Mouse (Mus musculus) forebrain, embryonic 12.5 days (tissue): ENCODE measurements around the gene Gvin1. TPM values are rescaled to one million over a fixed set of nuclear protein-coding genes. Genes with fewer than 3 reads are reported as not detected.
"Not testable (repeated sequence)": the region's sequence is repeated elsewhere in the genome, so short reads cannot be mapped to it uniquely, and the experiment has no call there.

Experiments used
- ATAC-seq: fragments of 200-750 bp; cut with Nextera tagmentation; 2 replicates; pipeline ENCODE4 v1.8.0; 2017; ENCODE audit warnings: moderate TSS enrichment; ENCODE audit not compliant: low FRiP score
- H3K27ac ChIP-seq: fragments of 300-500 bp; sonication (generic); 2 replicates; pipeline ENCODE4 v1.5.1; 2016; ENCODE audit warnings: mild to moderate bottlenecking
- H3K27me3 ChIP-seq: fragments of 300-500 bp; sonication (generic); 2 replicates; pipeline ENCODE4 v1.6.1; 2016; ENCODE audit warnings: mild to moderate bottlenecking
- H3K36me3 ChIP-seq: fragments of 300-500 bp; sonication (generic); replicated peaks from 2 replicates; pipeline ENCODE4 v1.6.1; 2016; ENCODE audit warnings: mild to moderate bottlenecking
- H3K4me1 ChIP-seq: fragments of 300-500 bp; sonication (generic); 2 replicates; pipeline ENCODE4 v1.6.1; 2016
- H3K4me2 ChIP-seq: fragments of 300-500 bp; sonication (generic); 2 replicates; pipeline ENCODE4 v1.6.1; 2016; ENCODE audit warnings: mild to moderate bottlenecking, moderate library complexity
- H3K4me3 ChIP-seq: fragments of 300-500 bp; sonication (generic); replicated peaks from 2 replicates; pipeline ENCODE4 v1.5.1; 2016; ENCODE audit warnings: mild to moderate bottlenecking
- H3K9ac ChIP-seq: fragments of 300-500 bp; sonication (generic); 2 replicates; pipeline ENCODE4 v1.6.1; 2016; ENCODE audit warnings: mild to moderate bottlenecking
- H3K9me3 ChIP-seq: fragments of 300-500 bp; sonication (generic); 2 replicates; pipeline ENCODE4 v1.6.1; 2016
- WGBS: fragments of 180-500 bp; shearing (Covaris S2); methylation state at CpG from one replicate; pipeline ENCODE4 v1.1.7; 2016; 5-methylcytosine and 5-hydroxymethylcytosine counted together
- polyA plus RNA-seq: library from polyadenylated mRNA; unstranded; fragments of >200 nt; fragmentation: Nextera tagmentation; extraction: Ambion mirVana; gene quantifications from 2 replicates; pipeline ENCODE4 v1.2.1, GENCODE M21; 2016

Gene Gvin1
- polyA plus RNA-seq, 1 experiment from 2014 or later: 0.23 TPM

DNA sequence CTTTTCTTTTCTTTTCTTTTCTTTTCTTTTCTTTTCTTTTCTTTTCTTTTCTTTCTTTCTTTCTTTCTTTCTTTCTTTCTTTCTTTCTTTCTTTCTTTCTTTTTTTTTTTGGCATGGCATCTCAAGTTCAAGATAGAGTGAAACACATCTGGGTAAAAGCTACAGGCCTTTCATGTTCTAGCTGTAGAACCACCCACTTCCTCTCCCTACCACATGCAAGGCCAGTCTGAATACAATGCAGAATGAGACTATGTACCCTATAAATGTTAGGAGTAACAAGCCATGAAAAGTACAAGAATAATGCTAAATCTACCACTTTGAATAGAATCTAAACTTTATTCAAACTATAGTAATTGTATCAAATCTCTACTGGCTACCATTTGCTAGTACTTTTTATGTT lies 38.1 kb downstream of the Gvin1 start:
- ATAC-seq, H3K9me3 ChIP-seq, H3K4me1 ChIP-seq, H3K27ac ChIP-seq, H3K4me2 ChIP-seq, H3K4me3 ChIP-seq, H3K27me3 ChIP-seq, H3K36me3 ChIP-seq, H3K9ac ChIP-seq: not testable (repeated sequence)

- H3K9ac ChIP-seq, H3K36me3 ChIP-seq, H3K4me3 ChIP-seq, H3K4me2 ChIP-seq, H3K27me3 ChIP-seq, H3K9me3 ChIP-seq, H3K27ac ChIP-seq, H3K4me1 ChIP-seq: not testable (repeated sequence)
- ATAC-seq: peak; percentile 65; the same call in 1 of the 2 replicates
- 80% methylated on average over 1 of the region's 2 CpGs for WGBS
Measured at GRCm38 (mm10) chr7:106145013-106145754, 69.9 kb downstream of the Gvin1 start.

- not testable (repeated sequence) for ATAC-seq, H3K9ac ChIP-seq, H3K9me3 ChIP-seq, H3K4me2 ChIP-seq, H3K36me3 ChIP-seq, H3K27ac ChIP-seq, H3K4me1 ChIP-seq, H3K4me3 ChIP-seq, H3K27me3 ChIP-seq
- no CpG with 5 or more reads among the region's 1 CpGs for WGBS
Measured at GRCm38 (mm10) chr7:106141128-106141895, 73.8 kb downstream of the Gvin1 start.

DNA sequence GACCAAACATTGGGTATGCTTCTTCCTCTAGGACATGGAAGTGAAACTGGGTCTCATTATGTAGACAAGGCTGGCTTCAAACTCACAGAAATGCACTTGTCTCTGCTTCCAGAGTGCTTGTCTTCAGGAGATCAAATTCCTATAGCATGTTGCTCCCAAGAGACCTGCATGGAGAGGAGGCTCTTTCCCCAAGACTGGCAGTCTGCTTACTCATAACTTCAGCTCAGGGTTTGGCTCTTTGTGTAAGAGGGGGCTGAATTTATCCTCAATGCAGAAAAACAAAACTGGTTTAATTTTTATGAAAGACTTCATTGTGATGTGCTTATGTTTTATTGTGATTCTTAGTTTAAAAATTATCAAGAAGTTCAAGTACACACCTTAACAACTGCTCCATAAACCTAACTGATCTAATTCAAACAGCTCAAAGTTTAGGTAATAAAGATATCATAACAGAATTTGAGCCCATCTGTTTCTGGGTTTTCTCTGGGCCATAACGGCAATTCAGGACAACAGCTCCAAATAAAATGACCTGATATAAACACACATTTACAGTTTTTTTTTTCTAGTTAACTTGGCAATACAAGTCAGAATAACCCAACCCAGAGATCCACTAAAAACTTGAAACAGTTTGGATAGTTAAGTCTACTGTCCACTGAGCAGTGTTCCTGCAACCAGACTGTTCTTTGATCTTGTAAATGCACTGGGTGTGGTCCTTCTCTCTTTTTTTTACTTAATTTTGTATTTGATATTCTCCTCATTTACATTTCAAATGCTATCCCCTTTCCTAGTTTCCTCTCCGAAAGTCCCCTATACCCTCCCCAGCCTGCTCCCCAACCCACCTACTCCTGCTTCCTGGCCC lies 97.8 kb downstream of the Gvin1 start:
- not testable (repeated sequence) for ATAC-seq, H3K27me3 ChIP-seq, H3K9ac ChIP-seq, H3K4me1 ChIP-seq, H3K9me3 ChIP-seq, H3K4me2 ChIP-seq, H3K4me3 ChIP-seq, H3K27ac ChIP-seq, H3K36me3 ChIP-seq
- WGBS: no CpG with 5 or more reads among the region's 2 CpGs
